Mouse (Mus musculus): ENCODE measurements around the gene Tstd1.

GRCm38 (mm10) chr1:171463133-171463532 lies 44.5 kb downstream of the Tstd1 start:
- TF ChIP-seq CTCF (IDR thresholded peaks at IDR 0.05; ENCODE audit: extremely low read depth, insufficient read length, insufficient replicate concordance, low read depth, low read length), result no peak
- TF ChIP-seq POLR2A (IDR thresholded peaks at IDR 0.05; ENCODE audit: low read depth, low read length), result no peak

All from small intestine, adult 2 months (tissue).